Mouse (Mus musculus) v-Abl transformed pro-B cells (cell line): ENCODE results near the gene Frzb.
"Not testable (repeated sequence)": the region's sequence is repeated elsewhere in the genome, so short reads cannot be mapped to it uniquely, and the experiment has no call there.

Experiments
- in situ Hi-C, 2 experiments: fragments of 400-800 bp; cut with MboI; formaldehyde crosslinking; loops; one replicate each; pipeline ENCODE4 v1.15.1; 2025; ENCODE audit not compliant: unreplicated experiment in 2 of 2

The Frzb gene

GRCm38 (mm10) chr2:80447291-80447791 lies at the start of gene Frzb:
Gene Frzb, minus strand, starts transcription at chr2:80447625.
- in situ Hi-C loops, result no loop called here

- in situ Hi-C loops, result not testable (repeated sequence)
Observed at GRCm38 (mm10) chr2:80495304-80495703, 47.9 kb upstream of the Frzb start.

GRCm38 (mm10) chr2:80486851-80487250 lies 39.4 kb upstream of the Frzb start:
- in situ Hi-C loops, result no loop called here

GRCm38 (mm10) chr2:80484951-80485350 lies 37.5 kb upstream of the Frzb start:
- in situ Hi-C loops, result no loop called here

GRCm38 (mm10) chr2:80475831-80476230 lies 28.4 kb upstream of the Frzb start:
- in situ Hi-C loops, result no loop called here

- in situ Hi-C loops, result no loop called here
Observed at GRCm38 (mm10) chr2:80474247-80474796, 26.9 kb upstream of the Frzb start.

GRCm38 (mm10) chr2:80465991-80466821 lies 18.8 kb upstream of the Frzb start:
- in situ Hi-C loops, result no loop called here

GRCm38 (mm10) chr2:80461827-80462226 lies 14.4 kb upstream of the Frzb start:
- in situ Hi-C loops, result no loop called here

GRCm38 (mm10) chr2:80448231-80448630 lies 806 bp upstream of the Frzb start:
- in situ Hi-C loops, result no loop called here

GRCm38 (mm10) chr2:80446308-80447151 lies 895 bp downstream of the Frzb start:
- in situ Hi-C loops, result no loop called here

GRCm38 (mm10) chr2:80445926-80446307 lies 1.5 kb downstream of the Frzb start:
- in situ Hi-C loops, result no loop called here

- in situ Hi-C loops, result no loop called here
Observed at GRCm38 (mm10) chr2:80445491-80445890, 1.9 kb downstream of the Frzb start.

- in situ Hi-C loops, result no loop called here
Observed at GRCm38 (mm10) chr2:80444418-80445365, 2.7 kb downstream of the Frzb start.

- in situ Hi-C loops, result no loop called here
Observed at GRCm38 (mm10) chr2:80443962-80444361, 3.5 kb downstream of the Frzb start.

- in situ Hi-C loops, result no loop called here
Observed at GRCm38 (mm10) chr2:80441386-80441785, 6.0 kb downstream of the Frzb start.

- in situ Hi-C loops, result no loop called here
Observed at GRCm38 (mm10) chr2:80438854-80439253, 8.6 kb downstream of the Frzb start.

GRCm38 (mm10) chr2:80437401-80437800 lies 10.0 kb downstream of the Frzb start:
- in situ Hi-C loops, result no loop called here

- in situ Hi-C loops, result no loop called here
Observed at GRCm38 (mm10) chr2:80434783-80435572, 12.4 kb downstream of the Frzb start.

GRCm38 (mm10) chr2:80433254-80433876 lies 14.1 kb downstream of the Frzb start:
- in situ Hi-C loops, result no loop called here
